Mouse (Mus musculus) bone marrow, adult 2 months (tissue): ENCODE data around the gene Ager.

Experiments
- CTCF ChIP-seq: fragments of 200-500 bp; IDR thresholded peaks from 2 replicates; pipeline ENCODE4 v1.5.1; 2011; ENCODE audit warnings: low read length, control low read depth; ENCODE audit not compliant: control insufficient read depth, insufficient read depth
- POLR2A ChIP-seq: fragments of 200-500 bp; IDR thresholded peaks from 2 replicates; pipeline ENCODE4 v1.6.1; 2011; ENCODE audit warnings: low read depth, mild to moderate bottlenecking, control low read depth, low read length, borderline replicate concordance; ENCODE audit not compliant: control insufficient read depth

DNA sequence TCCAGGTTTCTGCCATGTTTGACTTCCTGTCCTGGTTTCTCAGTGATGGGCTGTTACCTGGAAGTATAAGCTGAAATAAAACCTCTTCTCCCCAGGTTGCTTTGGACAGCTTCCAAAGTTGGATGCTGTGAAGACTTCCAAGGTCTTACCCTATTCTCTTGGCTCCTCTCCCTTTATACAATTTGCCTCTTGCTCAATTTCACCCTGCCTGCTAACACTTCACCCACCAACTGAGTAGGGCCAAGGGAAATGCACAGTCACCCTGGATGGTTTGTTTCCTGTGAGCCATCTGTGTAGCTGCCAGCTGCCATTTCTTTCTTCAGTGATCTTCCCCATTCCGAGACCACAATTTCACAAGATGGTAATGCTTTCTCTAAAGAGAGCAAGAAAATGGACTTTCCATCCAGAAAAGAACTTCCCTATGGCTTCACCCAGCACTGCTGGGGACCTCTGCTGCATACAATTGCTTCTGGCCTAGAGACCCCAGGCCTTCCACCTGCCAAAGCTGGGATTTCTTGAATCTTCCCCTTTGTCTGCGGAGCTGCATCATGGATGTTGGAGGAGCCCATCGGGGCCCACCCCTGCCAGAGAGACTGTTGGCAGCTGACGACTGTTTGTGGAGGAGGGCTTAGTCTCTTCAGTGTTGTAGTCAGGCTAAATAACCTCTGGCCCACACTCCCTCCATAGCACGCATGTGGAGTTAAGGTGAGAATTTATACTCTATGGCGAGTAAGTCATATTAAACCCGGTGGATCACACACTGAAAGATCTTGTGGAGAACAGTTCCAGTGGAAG, 42.0 kb downstream of the Ager start:
- TF ChIP-seq POLR2A (no peak), CTCF (no peak)
